Mouse (Mus musculus) testis, adult 2 months (tissue): ENCODE results near the gene Dhdds.

ENCODE experiments used
- CTCF ChIP-seq: fragments of 200-500 bp; IDR thresholded peaks from 2 replicates; pipeline ENCODE4 v1.5.1; 2012; ENCODE audit warnings: low read depth, mild to moderate bottlenecking, inconsistent platforms, low read length, moderate library complexity; ENCODE audit not compliant: control insufficient read depth, insufficient read depth, insufficient replicate concordance
- POLR2A ChIP-seq: fragments of 200-500 bp; IDR thresholded peaks from 2 replicates; pipeline ENCODE4 v1.6.1; 2012; ENCODE audit warnings: low read depth, mild to moderate bottlenecking, inconsistent platforms, low read length, moderate library complexity; ENCODE audit not compliant: control insufficient read depth

DNA sequence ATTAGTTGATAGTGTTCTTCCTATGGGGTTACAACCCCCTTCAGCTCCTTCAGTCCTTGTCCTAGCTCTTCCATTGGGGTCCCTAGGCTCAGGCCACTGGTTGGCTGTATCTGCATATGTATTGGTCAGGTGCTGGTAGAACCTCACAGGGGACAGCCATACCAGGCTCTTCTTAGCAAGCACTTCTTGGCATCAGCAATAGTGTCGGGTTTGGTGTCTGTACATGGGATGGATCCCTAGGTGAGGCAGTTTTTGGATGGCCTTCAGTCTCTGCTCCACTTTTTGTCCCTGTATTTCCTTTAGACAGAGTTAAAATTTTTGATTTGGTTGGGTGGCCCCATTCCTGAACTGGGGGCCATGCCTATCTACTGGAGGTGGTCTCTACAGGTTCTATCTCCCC, 41.8 kb downstream of the Dhdds start:
- TF ChIP-seq POLR2A: no peak
- TF ChIP-seq CTCF: no peak
